Comparison of ENCODE assay signal across 16 mouse cellular contexts in genomic region chr2:163711368-163711868, GRCm38 (mm10). TPM values are rescaled to one million over a fixed set of nuclear protein-coding genes. Genes with fewer than 3 reads are reported as not detected.
A peak's percentile ranks its signal among the peaks of the same experiment; 100 is the strongest.
DNase-seq lines count a peak whose midpoint lies in the region; ATAC-seq and TF ChIP-seq lines count a peak whose summit lies in the region.
"Had no signal": no experiment of that assay in that cellular context is flagged by ENCODE, and none has a peak within 500 bp of the region (broad histone marks: within the 10 kb centered on the region; RNA-seq: fewer than 3 reads in every experiment).

No protein-coding gene starts in this region.

- no peak overlapping the region for H3K9ac ChIP-seq in heart, adult 2 months (ENCODE audit: low read depth, low read length)
- no peak overlapping the region for H3K9ac ChIP-seq in kidney, embryonic 15.5 days
- 0 out of 2 replicates have a peak overlapping the region, but pooled peaks have one; percentile 6 for H3K9ac ChIP-seq in CH12.LX (ENCODE audit: insufficient read depth, low read depth)
- H3K9ac ChIP-seq in forebrain, embryonic 13.5 days: no peak overlapping the region
- H3K9ac ChIP-seq: embryonic facial prominence, embryonic 12.5 days; hindbrain, embryonic 15.5 days; lung, embryonic 14.5 days had no signal

- H3K79me2 ChIP-seq in heart, adult 2 months (replicated peaks; ENCODE audit: control insufficient read depth, insufficient read depth, low read length): peaks cover 3% of the 10 kb centered on the region; the same call in 1 of the 2 replicates
- H3K79me2 ChIP-seq in CH12.LX (replicated peaks; ENCODE audit: control insufficient read depth, extremely low read depth, insufficient read depth, poor library complexity, severe bottlenecking): peaks cover 76% of the 10 kb centered on the region

- peaks cover 35% of the 10 kb centered on the region for H3K36me3 ChIP-seq in heart, adult 2 months (ENCODE audit: control insufficient read depth, insufficient read depth, low read length)
- no peaks in the 10 kb centered on the region for H3K36me3 ChIP-seq in kidney, embryonic 15.5 days
- H3K36me3 ChIP-seq in CH12.LX (replicated peaks in 1 of 2; ENCODE audit: control insufficient read depth in 1 of 2, insufficient read depth in 1 of 2, low read length in 1 of 2): peaks cover 11 to 81% of the 10 kb centered on the region in 2 experiments
- peaks cover 13% of the 10 kb centered on the region; the same call in 1 of the 2 replicates for H3K36me3 ChIP-seq in forebrain, embryonic 13.5 days (ENCODE audit: poor library complexity, severe bottlenecking)
- peaks cover 30% of the 10 kb centered on the region for H3K36me3 ChIP-seq in hindbrain, embryonic 10.5 days
- H3K36me3 ChIP-seq: embryonic facial prominence, embryonic 12.5 days; hindbrain, embryonic 15.5 days had no signal

- DNase-seq in heart, adult 2 months: no peak
- DNase-seq in heart, postnatal 36 days: no peak
- DNase-seq in kidney, adult 18-20 months: no peak
- DNase-seq in CH12.LX (ENCODE audit: extremely low read depth): no peak
- peak; percentile 72 for DNase-seq in brain, adult 2 months (ENCODE audit: low read depth, low spot score)
- no peak for DNase-seq in hindbrain, embryonic 10.5 days (ENCODE audit: low spot score)
- DNase-seq: cerebellum, adult 9-10 months had no signal

- dilution Hi-C loops in CH12.LX (cut with MboI; ENCODE audit: extremely low pct_ligation_motif_present, extremely low pct_unique_long_range_greater_than_20kb, low sequenced_read_pairs): no loop called here

- in situ Hi-C loops in CH12.LX (cut with MboI; ENCODE audit: low pct_ligation_motif_present, low pct_unique_long_range_greater_than_20kb, low sequenced_read_pairs): no loop called here

- H3K4me2 ChIP-seq in kidney, embryonic 15.5 days: no peak overlapping the region
- peak overlapping the region; percentile 16; the same call in 1 of the 2 replicates for H3K4me2 ChIP-seq in CH12.LX (ENCODE audit: insufficient read depth, low read depth, poor library complexity, severe bottlenecking)
- H3K4me2 ChIP-seq in forebrain, embryonic 13.5 days: no peak overlapping the region
- H3K4me2 ChIP-seq: embryonic facial prominence, embryonic 12.5 days; hindbrain, embryonic 15.5 days; liver, embryonic 11.5 days; lung, embryonic 14.5 days had no signal

- H3K4me3 ChIP-seq in heart, adult 2 months: no peak overlapping the region; the same call in 1 of the 2 replicates
- H3K4me3 ChIP-seq in kidney, embryonic 15.5 days (replicated peaks): no peak overlapping the region
- H3K4me3 ChIP-seq in CH12.LX (replicated peaks in 1 of 3; ENCODE audit: low read depth in 2 of 3, low read length in 2 of 3, poor library complexity in 1 of 3): no peak overlapping the region
- no peak overlapping the region for H3K4me3 ChIP-seq in forebrain, embryonic 13.5 days
- no peak overlapping the region for H3K4me3 ChIP-seq in hindbrain, embryonic 10.5 days
- H3K4me3 ChIP-seq: embryonic facial prominence, embryonic 12.5 days; hindbrain, embryonic 15.5 days; midbrain, embryonic 10.5 days had no signal

- 57% methylated on average over 8 of the region's 8 CpGs for WGBS in heart, adult 2 months
- WGBS in kidney, embryonic 15.5 days: 74% methylated on average over 8 of the region's 8 CpGs
- 92% methylated on average over 8 of the region's 8 CpGs for WGBS in forebrain, embryonic 13.5 days
- 93% methylated on average over 8 of the region's 8 CpGs for WGBS in hindbrain, embryonic 10.5 days

- no peaks in the 10 kb centered on the region for H3K9me3 ChIP-seq in kidney, embryonic 15.5 days (replicated peaks)
- H3K9me3 ChIP-seq in CH12.LX (replicated peaks; ENCODE audit: low read length): no peaks in the 10 kb centered on the region
- no peaks in the 10 kb centered on the region for H3K9me3 ChIP-seq in forebrain, embryonic 13.5 days (replicated peaks)
- H3K9me3 ChIP-seq in hindbrain, embryonic 10.5 days: no peaks in the 10 kb centered on the region
- H3K9me3 ChIP-seq: embryonic facial prominence, embryonic 12.5 days; hindbrain, embryonic 15.5 days; midbrain, embryonic 10.5 days had no signal

- no peak for TF ChIP-seq CTCF in heart, adult 2 months (IDR thresholded peaks at IDR 0.05)
- no peak for TF ChIP-seq CTCF in CH12.LX (conservative IDR thresholded peaks at IDR 0.05 in 1 of 2, IDR thresholded peaks at IDR 0.05 in 1 of 2; ENCODE audit: low read depth in 2 of 2, low read length in 2 of 2)

- no peak for TF ChIP-seq RAD21 in CH12.LX (IDR thresholded peaks at IDR 0.05; ENCODE audit: low read depth, low read length)

- no peaks in the 10 kb centered on the region for H3K27me3 ChIP-seq in heart, adult 2 months (ENCODE audit: control insufficient read depth, insufficient read depth, low read length)
- H3K27me3 ChIP-seq in kidney, embryonic 15.5 days: no peaks in the 10 kb centered on the region
- H3K27me3 ChIP-seq in CH12.LX (replicated peaks): no peaks in the 10 kb centered on the region
- H3K27me3 ChIP-seq in forebrain, embryonic 13.5 days: no peaks in the 10 kb centered on the region
- H3K27me3 ChIP-seq in hindbrain, embryonic 10.5 days (ENCODE audit: insufficient read depth, poor library complexity, severe bottlenecking): no peaks in the 10 kb centered on the region
- H3K27me3 ChIP-seq: embryonic facial prominence, embryonic 12.5 days; hindbrain, embryonic 15.5 days had no signal

- no peak for TF ChIP-seq POLR2A in heart, adult 2 months (IDR thresholded peaks at IDR 0.05; ENCODE audit: insufficient read depth, low read depth, low read length)
- no peak for TF ChIP-seq POLR2A in CH12.LX (IDR thresholded peaks at IDR 0.05; ENCODE audit: low read depth, low read length)

- intact Hi-C loops in heart, adult 2 months (cut with DNase I): loop anchor here (1.0 to 2.0 kb wide), 2 partner anchors 19 to 116 kb away; no protein-coding TSS in a partner anchor
- intact Hi-C loops in heart, postnatal 36 days (cut with DNase I): no loop called here

- peaks cover 40% of the 10 kb centered on the region for H3K4me1 ChIP-seq in heart, adult 2 months (ENCODE audit: control insufficient read depth, insufficient read depth, low read length)
- H3K4me1 ChIP-seq in kidney, embryonic 15.5 days: peaks cover 36% of the 10 kb centered on the region
- H3K4me1 ChIP-seq in CH12.LX (ENCODE audit: control insufficient read depth in 1 of 2, insufficient read depth in 2 of 2): peaks cover 37 to 96% of the 10 kb centered on the region in 2 experiments
- H3K4me1 ChIP-seq in forebrain, embryonic 13.5 days: peaks cover 5% of the 10 kb centered on the region
- peaks cover 6% of the 10 kb centered on the region for H3K4me1 ChIP-seq in hindbrain, embryonic 10.5 days (replicated peaks)
- H3K4me1 ChIP-seq: hindbrain, embryonic 15.5 days had no signal

- no peak for ATAC-seq in kidney, embryonic 15.5 days (replicated peaks; ENCODE audit: low FRiP score)
- no peak for ATAC-seq in forebrain, embryonic 13.5 days
- ATAC-seq: forebrain, embryonic 16.5 days; intestine, embryonic 16.5 days had no signal

- peak overlapping the region; percentile 85 for H3K27ac ChIP-seq in heart, adult 2 months
- H3K27ac ChIP-seq in kidney, embryonic 15.5 days: 0 out of 2 replicates have a peak overlapping the region, but pooled peaks have one; percentile 32
- H3K27ac ChIP-seq in CH12.LX (ENCODE audit: insufficient read depth, low read depth): peak overlapping the region; percentile 88
- H3K27ac ChIP-seq in forebrain, embryonic 13.5 days: no peak overlapping the region
- no peak overlapping the region for H3K27ac ChIP-seq in hindbrain, embryonic 10.5 days
- H3K27ac ChIP-seq: embryonic facial prominence, embryonic 12.5 days; hindbrain, embryonic 15.5 days; midbrain, embryonic 10.5 days had no signal

- TF ChIP-seq EP300 in heart, adult 2 months (IDR thresholded peaks at IDR 0.05; ENCODE audit: insufficient read depth, low read depth, low read length): no peak
- TF ChIP-seq EP300 in CH12.LX (IDR thresholded peaks at IDR 0.05; ENCODE audit: low read length): peak; percentile 47

TF ChIP-seq in CH12.LX, 34 proteins besides CTCF, POLR2A, EP300 and RAD21:
- TF ChIP-seq MXI1 (IDR thresholded peaks at IDR 0.05; ENCODE audit: low read depth, low read length) (peak; percentile 38; the same call in 1 of the 2 replicates), GABPA (IDR thresholded peaks at IDR 0.05; ENCODE audit: insufficient replicate concordance, low read depth, low read length) (no peak), SMC3 (IDR thresholded peaks at IDR 0.05; ENCODE audit: low read depth, low read length) (no peak), ETS1 (conservative IDR thresholded peaks at IDR 0.05; ENCODE audit: low read depth, low read length) (peak; percentile 21; the same call in 1 of the 2 replicates), IRF4 (IDR thresholded peaks at IDR 0.05; ENCODE audit: low read depth, low read length) (0 out of 2 replicates have a peak, but pooled peaks have one; percentile 4), UBTF (IDR thresholded peaks at IDR 0.05; ENCODE audit: low read depth, low read length) (no peak), SIN3A (IDR thresholded peaks at IDR 0.05; ENCODE audit: low read length) (0 out of 2 replicates have a peak, but pooled peaks have one; percentile 51), MAZ (IDR thresholded peaks at IDR 0.05; ENCODE audit: low read depth, low read length) (peak; percentile 28; the same call in 1 of the 2 replicates), CHD1 (IDR thresholded peaks at IDR 0.05; ENCODE audit: low read depth, low read length) (peak; percentile 74)

RNA-seq across cellular contexts. Expression of gene Ada, which starts 38.6 kb away (rescaled TPM):
- total RNA-seq in heart, adult 2 months (2021): 1 to 10 TPM in 1 of 2 experiments, under 1 TPM in 1; 0.65 to 1.0 TPM
- polyA plus RNA-seq in heart, adult 2 months (2012; rRNA removed): 0.61 and 1.2 TPM in 2 replicates
- total RNA-seq in heart, postnatal 36 days (2021): under 1 TPM; 0.60 to 0.64 TPM
- polyA plus RNA-seq in kidney, embryonic 15.5 days (2015; fragmentation: Nextera tagmentation; extraction: Ambion mirVana): 9.5 and 11.8 TPM in 2 replicates
- total RNA-seq in CH12.LX (2012; rRNA removed) (18.0 and 23.4 TPM in 2 replicates), CH12.LX (2014; rRNA removed) (21.8 and 24.0 TPM in 2 replicates)
- 19.9 and 21.1 TPM in 2 replicates for polyA plus RNA-seq in CH12.LX (2012; ENCODE audit: insufficient read length, low read depth)
- 6.6 and 7.3 TPM in 2 replicates for polyA plus RNA-seq in forebrain, embryonic 13.5 days (2015; fragmentation: Nextera tagmentation; extraction: Ambion mirVana)
- polyA plus RNA-seq in hindbrain, embryonic 10.5 days (2016; fragmentation: Nextera tagmentation; extraction: Ambion mirVana): 7.2 and 8.1 TPM in 2 replicates

RNA-seq across cellular contexts. Expression of gene Pkig, which starts 53.2 kb away (rescaled TPM):
- 100 to 1,000 TPM; 214 to 237 TPM for total RNA-seq in heart, adult 2 months (2021)
- 344 and 361 TPM in 2 replicates for polyA plus RNA-seq in heart, adult 2 months (2012; rRNA removed)
- 100 to 1,000 TPM; 221 to 229 TPM for total RNA-seq in heart, postnatal 36 days (2021)
- polyA plus RNA-seq in kidney, embryonic 15.5 days (2015; fragmentation: Nextera tagmentation; extraction: Ambion mirVana): 167 and 174 TPM in 2 replicates
- total RNA-seq in CH12.LX (2012; rRNA removed): 225 and 253 TPM in 2 replicates
- total RNA-seq in CH12.LX (2014; rRNA removed): 227 and 228 TPM in 2 replicates
- 364 and 473 TPM in 2 replicates for polyA plus RNA-seq in CH12.LX (2012; ENCODE audit: insufficient read length, low read depth)
- 169 and 170 TPM in 2 replicates for polyA plus RNA-seq in forebrain, embryonic 13.5 days (2015; fragmentation: Nextera tagmentation; extraction: Ambion mirVana)
- 158 and 185 TPM in 2 replicates for polyA plus RNA-seq in hindbrain, embryonic 10.5 days (2016; fragmentation: Nextera tagmentation; extraction: Ambion mirVana)

Comparison
In these comparisons a context has a peak if more than half of its experiments do, and no peak if none do; other contexts are left out.
1. H3K27ac ChIP-seq: peak in heart, adult 2 months (single experiment), kidney, embryonic 15.5 days (single experiment) and CH12.LX (single experiment); none in forebrain, embryonic 13.5 days (single experiment) and hindbrain, embryonic 10.5 days (single experiment).